Mouse (Mus musculus) ES-Bruce4 (cell line): ENCODE results near the gene Hivep2. TPM values are rescaled to one million over a fixed set of nuclear protein-coding genes. Genes with fewer than 3 reads are reported as not detected.

Source experiments
- H3K27ac ChIP-seq: 2 replicates; pipeline ENCODE4 v1.5.1; 2012; ENCODE audit warnings: low read length, inconsistent platforms; ENCODE audit not compliant: insufficient read depth
- H3K27me3 ChIP-seq: 2 replicates; pipeline ENCODE4 v1.6.1; 2012; ENCODE audit warnings: mild to moderate bottlenecking, low read length, inconsistent platforms; ENCODE audit not compliant: control insufficient read depth, poor library complexity, insufficient read depth, severe bottlenecking
- H3K36me3 ChIP-seq: 2 replicates; pipeline ENCODE4 v1.6.1; 2012; ENCODE audit warnings: inconsistent platforms, mild to moderate bottlenecking, low read length, moderate library complexity; ENCODE audit not compliant: control insufficient read depth, poor library complexity, insufficient read depth, severe bottlenecking
- H3K4me1 ChIP-seq: one replicate; pipeline ENCODE4 v1.8.1; 2011; ENCODE audit warnings: low read length; ENCODE audit not compliant: control insufficient read depth, insufficient read depth
- H3K4me3 ChIP-seq: 2 replicates; pipeline ENCODE4 v1.5.1; 2011; ENCODE audit warnings: low read depth, mild to moderate bottlenecking, low read length
- H3K9ac ChIP-seq: 2 replicates; pipeline ENCODE4 v1.6.1; 2012; ENCODE audit warnings: low read depth, mild to moderate bottlenecking, inconsistent platforms; ENCODE audit not compliant: poor library complexity, severe bottlenecking
- H3K9me3 ChIP-seq: replicated peaks from 2 replicates; pipeline ENCODE4 v1.6.1; 2012; ENCODE audit warnings: mild to moderate bottlenecking, low read length, inconsistent platforms; ENCODE audit not compliant: control insufficient read depth, poor library complexity, insufficient read depth, severe bottlenecking
- CTCF ChIP-seq: IDR thresholded peaks from one replicate; pipeline ENCODE4 v1.8.1; 2011; ENCODE audit warnings: low read depth, low read length
- EP300 ChIP-seq: IDR thresholded peaks from 2 replicates; pipeline ENCODE4 v1.6.1; 2011; ENCODE audit warnings: low read depth, low read length; ENCODE audit not compliant: insufficient read depth
- POLR2A ChIP-seq: IDR thresholded peaks from one replicate; pipeline ENCODE4 v1.8.1; 2011; ENCODE audit warnings: low read length; ENCODE audit not compliant: insufficient read depth
- polyA plus RNA-seq: library from polyadenylated mRNA; stranded (reverse); fragments of >200 nt; gene quantifications from 2 replicates; pipeline ENCODE4 v1.2.4, GENCODE M21; 2011; ENCODE audit warnings: low read depth; ENCODE audit not compliant: missing spikeins, insufficient read depth, insufficient read length

Gene Hivep2
- polyA plus RNA-seq, 1 experiment: 3.4 TPM

GRCm38 (mm10) chr10:13986539-13986938, 20.7 kb downstream of the Hivep2 start:
- H3K9ac ChIP-seq: no peak overlapping the region
- no peaks in the 10 kb centered on the region for H3K9me3 ChIP-seq
- no peak for TF ChIP-seq CTCF
- no peak for TF ChIP-seq EP300
- TF ChIP-seq POLR2A: no peak
- no peaks in the 10 kb centered on the region for H3K27me3 ChIP-seq
- no peaks in the 10 kb centered on the region for H3K4me1 ChIP-seq
- H3K36me3 ChIP-seq: no peaks in the 10 kb centered on the region
- H3K4me3 ChIP-seq: no peak overlapping the region
- H3K27ac ChIP-seq: no peak overlapping the region

DNA sequence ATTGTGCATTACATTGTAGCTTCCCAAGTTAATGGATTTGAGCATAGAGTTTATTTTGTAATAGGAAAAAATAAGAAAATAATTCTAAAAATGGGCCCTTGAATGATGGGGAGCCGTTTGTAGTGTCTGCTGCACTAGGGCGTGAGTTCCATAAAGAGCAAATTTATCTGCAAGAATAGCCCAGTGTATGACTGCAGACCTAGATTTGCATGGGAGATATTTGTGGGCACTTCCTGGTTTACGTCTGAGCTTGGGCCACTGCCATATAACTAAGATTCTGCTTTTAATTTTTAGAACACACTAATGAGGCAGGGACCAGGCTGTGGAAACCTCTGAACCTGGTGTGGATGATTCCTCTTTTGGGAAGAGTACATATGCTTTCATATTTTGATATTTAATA, 21.5 kb downstream of the Hivep2 start:
- Histone ChIP-seq H3K4me3 (no peak overlapping the region), H3K27ac (no peak overlapping the region), H3K27me3 (no peaks in the 10 kb centered on the region), H3K9ac (no peak overlapping the region), H3K9me3 (no peaks in the 10 kb centered on the region), H3K36me3 (no peaks in the 10 kb centered on the region), H3K4me1 (no peaks in the 10 kb centered on the region)
- TF ChIP-seq CTCF (no peak), POLR2A (no peak), EP300 (no peak)

DNA sequence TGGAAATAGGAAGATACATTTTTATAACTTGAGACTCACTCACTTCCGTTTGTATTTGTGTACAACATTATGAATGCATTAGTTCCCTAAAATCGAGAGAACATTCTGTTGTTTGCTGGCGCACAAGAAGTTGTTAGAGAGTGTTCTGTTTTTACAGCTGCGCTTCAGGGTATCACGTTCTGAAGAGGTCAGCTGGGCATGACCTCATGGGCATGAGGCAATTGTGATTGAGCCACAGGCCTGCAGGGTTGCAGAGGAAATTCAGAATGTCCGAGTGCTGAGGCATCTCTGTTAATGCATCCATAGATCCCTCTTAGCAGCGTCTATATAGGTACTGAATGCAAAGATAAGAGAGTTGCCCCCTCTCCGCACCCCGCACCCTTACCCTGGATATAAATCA, 22.4 kb downstream of the Hivep2 start:
- no peaks in the 10 kb centered on the region for H3K36me3 ChIP-seq
- H3K9me3 ChIP-seq: no peaks in the 10 kb centered on the region
- no peak overlapping the region for H3K9ac ChIP-seq
- TF ChIP-seq CTCF: no peak
- no peak for TF ChIP-seq EP300
- TF ChIP-seq POLR2A: no peak
- H3K27ac ChIP-seq: no peak overlapping the region
- no peaks in the 10 kb centered on the region for H3K4me1 ChIP-seq
- H3K27me3 ChIP-seq: no peaks in the 10 kb centered on the region
- no peak overlapping the region for H3K4me3 ChIP-seq

DNA sequence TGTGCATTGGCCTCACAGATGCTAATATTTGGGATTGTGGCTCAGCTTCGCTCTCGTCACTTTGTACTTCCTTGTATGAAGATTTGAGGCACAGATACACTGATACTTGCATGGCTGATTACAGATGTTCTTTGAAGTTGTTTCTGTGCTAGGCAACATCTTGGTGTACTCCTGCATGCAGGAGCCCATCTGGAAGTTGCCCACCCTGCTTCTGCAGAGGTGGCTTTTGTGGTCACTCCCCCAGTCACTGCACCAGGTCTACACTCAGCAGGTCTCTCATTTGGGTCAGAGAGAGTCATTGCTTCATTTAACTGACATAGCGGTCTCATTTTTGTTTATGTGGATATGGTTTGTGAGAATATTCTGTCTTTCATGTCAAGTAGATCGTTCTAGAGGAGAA, 22.9 kb downstream of the Hivep2 start:
- H3K27ac ChIP-seq: no peak overlapping the region
- H3K4me1 ChIP-seq: no peaks in the 10 kb centered on the region
- no peaks in the 10 kb centered on the region for H3K36me3 ChIP-seq
- no peaks in the 10 kb centered on the region for H3K9me3 ChIP-seq
- TF ChIP-seq POLR2A: no peak
- TF ChIP-seq EP300: no peak
- no peak for TF ChIP-seq CTCF
- H3K4me3 ChIP-seq: no peak overlapping the region
- no peaks in the 10 kb centered on the region for H3K27me3 ChIP-seq
- no peak overlapping the region for H3K9ac ChIP-seq

GRCm38 (mm10) chr10:13990842-13991241, 25.0 kb downstream of the Hivep2 start:
- Histone ChIP-seq H3K9ac (no peak overlapping the region), H3K4me1 (no peaks in the 10 kb centered on the region), H3K27me3 (no peaks in the 10 kb centered on the region), H3K9me3 (no peaks in the 10 kb centered on the region), H3K27ac (no peak overlapping the region), H3K4me3 (no peak overlapping the region), H3K36me3 (no peaks in the 10 kb centered on the region)
- TF ChIP-seq POLR2A: no peak
- no peak for TF ChIP-seq EP300
- TF ChIP-seq CTCF: no peak

DNA sequence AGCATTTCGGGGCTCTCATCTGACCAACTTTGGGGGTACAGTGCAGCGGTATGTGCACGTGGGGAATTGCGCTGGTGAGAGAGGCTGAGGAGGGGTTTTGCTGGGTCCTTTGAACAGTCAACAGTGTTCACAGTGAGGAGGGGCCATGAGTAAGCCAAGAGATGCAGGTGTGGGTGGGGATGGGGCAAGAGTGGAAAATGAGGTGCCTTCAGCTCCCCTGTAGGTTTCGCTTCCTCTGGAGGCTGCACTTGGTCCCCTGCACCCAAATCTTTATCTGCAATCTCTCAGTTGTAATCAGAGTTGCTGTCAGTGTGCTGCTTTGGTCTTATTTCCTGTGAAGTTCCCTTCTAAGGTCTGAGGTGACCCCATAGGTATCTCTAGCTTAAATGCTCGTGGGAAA, 27.5 kb downstream of the Hivep2 start:
- Histone ChIP-seq H3K4me3 (no peak overlapping the region), H3K4me1 (no peaks in the 10 kb centered on the region), H3K9me3 (no peaks in the 10 kb centered on the region), H3K36me3 (no peaks in the 10 kb centered on the region), H3K9ac (no peak overlapping the region), H3K27me3 (no peaks in the 10 kb centered on the region), H3K27ac (no peak overlapping the region)
- TF ChIP-seq EP300 (no peak), CTCF (no peak), POLR2A (no peak)
